Mouse (Mus musculus): ENCODE results near the gene Gm45618. TPM values are rescaled to one million over a fixed set of nuclear protein-coding genes. Genes with fewer than 3 reads are reported as not detected.

The Gm45618 gene
- polyA plus RNA-seq, 1 experiment: not detected

DNA sequence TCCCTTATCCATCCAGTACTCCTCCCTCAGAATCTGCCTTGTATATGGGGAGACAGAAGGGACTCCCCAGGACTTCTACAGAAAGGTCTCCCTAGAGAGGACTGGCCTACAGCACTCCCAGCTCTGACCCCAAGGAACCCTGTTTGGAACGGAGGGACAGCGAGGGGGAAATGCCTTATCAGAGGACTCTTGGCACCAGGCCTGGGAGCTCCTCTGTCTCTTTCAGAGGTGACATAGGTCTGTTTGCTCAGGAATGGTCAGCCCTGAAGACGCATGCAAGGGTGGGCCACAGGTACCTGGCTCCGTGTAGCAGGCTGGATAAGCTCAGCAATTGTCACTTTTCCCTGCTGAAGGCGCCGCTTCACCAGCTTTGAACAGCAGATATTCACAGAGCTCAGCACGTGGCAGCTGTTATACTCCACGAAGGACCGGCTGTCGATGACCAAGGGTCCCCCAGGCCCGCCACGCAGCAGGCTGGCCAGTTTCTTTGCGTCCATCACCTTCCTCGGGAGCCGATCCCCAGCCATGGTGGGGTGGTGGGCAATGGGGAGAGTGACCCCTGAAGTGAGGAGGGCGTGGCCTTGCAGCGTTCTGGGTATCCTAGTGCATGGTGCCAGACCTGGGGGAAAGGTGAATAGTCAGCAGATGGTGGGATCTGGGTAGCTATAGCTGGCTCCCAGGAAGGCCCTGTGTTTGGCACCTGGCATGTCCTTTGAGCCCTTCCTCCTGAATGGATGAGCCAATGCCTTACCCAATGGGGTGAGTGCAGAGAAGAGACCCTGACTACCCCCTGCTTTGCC, 30.7 kb downstream of the Gm45618 start:
- no peak overlapping the region for H3K27ac ChIP-seq (ENCODE audit: control insufficient read depth, insufficient read depth, low read length)
- H3K36me3 ChIP-seq (ENCODE audit: control insufficient read depth, insufficient read depth, low read length): no peaks in the 10 kb centered on the region
- TF ChIP-seq POLR2A (IDR thresholded peaks at IDR 0.05; ENCODE audit: control insufficient read depth, extremely low read depth, insufficient read depth, low read length, poor library complexity) (no peak), CTCF (IDR thresholded peaks at IDR 0.05; ENCODE audit: borderline replicate concordance, control insufficient read depth, extremely low read depth, insufficient read depth, low read length, poor library complexity) (no peak)
- no peak for DNase-seq
- peaks cover 8% of the 10 kb centered on the region for H3K4me1 ChIP-seq (replicated peaks; ENCODE audit: control insufficient read depth, insufficient read depth, low read length)
- H3K27me3 ChIP-seq (ENCODE audit: control insufficient read depth, insufficient read depth, low read length): peaks cover 10% of the 10 kb centered on the region
- no peak overlapping the region for H3K4me3 ChIP-seq (ENCODE audit: control insufficient read depth, insufficient read depth, low read length)
- 86% methylated on average over 17 of the region's 17 CpGs for WGBS

- no peaks in the 10 kb centered on the region for H3K4me1 ChIP-seq (replicated peaks; ENCODE audit: control insufficient read depth, insufficient read depth, low read length)
- no peaks in the 10 kb centered on the region for H3K36me3 ChIP-seq (ENCODE audit: control insufficient read depth, insufficient read depth, low read length)
- TF ChIP-seq POLR2A (IDR thresholded peaks at IDR 0.05; ENCODE audit: control insufficient read depth, extremely low read depth, insufficient read depth, low read length, poor library complexity) (no peak), CTCF (IDR thresholded peaks at IDR 0.05; ENCODE audit: borderline replicate concordance, control insufficient read depth, extremely low read depth, insufficient read depth, low read length, poor library complexity) (no peak)
- H3K4me3 ChIP-seq (ENCODE audit: control insufficient read depth, insufficient read depth, low read length): no peak overlapping the region
- no peak for DNase-seq
- WGBS: 20% methylated on average over 5 of the region's 5 CpGs
- H3K27me3 ChIP-seq (ENCODE audit: control insufficient read depth, insufficient read depth, low read length): peaks cover under 1% of the 10 kb centered on the region; the same call in 1 of the 2 replicates
- no peak overlapping the region for H3K27ac ChIP-seq (ENCODE audit: control insufficient read depth, insufficient read depth, low read length)
These were observed 31.6 kb downstream of the Gm45618 start for GRCm38 (mm10) chr7:142088886-142089285.

GRCm38 (mm10) chr7:142087069-142087652, 33.4 kb downstream of the Gm45618 start:
- no peak for TF ChIP-seq POLR2A (IDR thresholded peaks at IDR 0.05; ENCODE audit: control insufficient read depth, extremely low read depth, insufficient read depth, low read length, poor library complexity)
- TF ChIP-seq CTCF (IDR thresholded peaks at IDR 0.05; ENCODE audit: borderline replicate concordance, control insufficient read depth, extremely low read depth, insufficient read depth, low read length, poor library complexity): no peak
- Histone ChIP-seq H3K4me3 (ENCODE audit: control insufficient read depth, insufficient read depth, low read length) (no peak overlapping the region), H3K27me3 (ENCODE audit: control insufficient read depth, insufficient read depth, low read length) (peaks cover 7% of the 10 kb centered on the region; the same call in 1 of the 2 replicates), H3K27ac (ENCODE audit: control insufficient read depth, insufficient read depth, low read length) (no peak overlapping the region), H3K36me3 (ENCODE audit: control insufficient read depth, insufficient read depth, low read length) (no peaks in the 10 kb centered on the region), H3K4me1 (replicated peaks; ENCODE audit: control insufficient read depth, insufficient read depth, low read length) (no peaks in the 10 kb centered on the region)
- WGBS: 86% methylated on average over 1 of the region's 1 CpGs
- DNase-seq: no peak

DNA sequence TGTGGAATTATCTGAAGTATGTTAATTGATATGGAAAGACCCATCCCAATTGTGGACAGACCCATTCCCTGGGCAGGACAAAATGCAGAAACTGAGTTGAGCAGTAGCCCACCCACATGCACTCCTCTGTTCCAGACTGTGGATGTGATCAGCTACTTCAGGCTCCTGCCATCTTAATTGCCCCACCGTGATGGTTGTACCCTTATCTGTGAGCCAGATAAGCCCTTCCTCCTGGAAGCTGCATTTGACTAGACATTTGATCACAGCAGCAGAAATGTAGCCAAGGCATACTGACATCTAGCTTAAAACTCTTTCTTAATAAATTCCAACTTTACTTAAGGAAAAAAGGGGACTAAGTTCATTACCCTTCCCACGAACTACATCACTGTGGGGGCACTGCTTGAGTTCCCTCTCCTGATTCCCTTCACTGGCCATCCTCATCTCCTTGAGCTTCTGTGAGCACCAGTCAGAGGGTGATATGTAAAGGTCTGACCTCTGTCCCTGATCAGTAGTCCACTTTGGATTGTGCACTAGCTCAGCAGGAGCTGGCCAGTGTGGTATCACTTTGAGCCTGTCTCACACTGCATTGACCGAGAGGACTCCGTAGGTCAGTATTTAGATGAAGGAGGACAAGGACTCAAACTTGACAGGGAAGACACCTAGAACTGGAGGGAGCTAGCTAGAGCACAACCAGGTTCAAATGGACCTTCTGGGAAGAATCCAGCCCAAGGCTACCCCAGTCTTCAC, 34.2 kb downstream of the Gm45618 start:
- 84% methylated on average over 4 of the region's 4 CpGs for WGBS
- Histone ChIP-seq H3K27me3 (ENCODE audit: control insufficient read depth, insufficient read depth, low read length) (peaks cover 7% of the 10 kb centered on the region; the same call in 1 of the 2 replicates), H3K36me3 (ENCODE audit: control insufficient read depth, insufficient read depth, low read length) (no peaks in the 10 kb centered on the region), H3K4me3 (ENCODE audit: control insufficient read depth, insufficient read depth, low read length) (no peak overlapping the region), H3K27ac (ENCODE audit: control insufficient read depth, insufficient read depth, low read length) (no peak overlapping the region), H3K4me1 (replicated peaks; ENCODE audit: control insufficient read depth, insufficient read depth, low read length) (no peaks in the 10 kb centered on the region)
- no peak for TF ChIP-seq CTCF (IDR thresholded peaks at IDR 0.05; ENCODE audit: borderline replicate concordance, control insufficient read depth, extremely low read depth, insufficient read depth, low read length, poor library complexity)
- no peak for TF ChIP-seq POLR2A (IDR thresholded peaks at IDR 0.05; ENCODE audit: control insufficient read depth, extremely low read depth, insufficient read depth, low read length, poor library complexity)
- DNase-seq: no peak

GRCm38 (mm10) chr7:142084820-142085219, 35.7 kb downstream of the Gm45618 start:
- Histone ChIP-seq H3K4me1 (replicated peaks; ENCODE audit: control insufficient read depth, insufficient read depth, low read length) (no peaks in the 10 kb centered on the region), H3K27me3 (ENCODE audit: control insufficient read depth, insufficient read depth, low read length) (peaks cover 7% of the 10 kb centered on the region; the same call in 1 of the 2 replicates), H3K36me3 (ENCODE audit: control insufficient read depth, insufficient read depth, low read length) (no peaks in the 10 kb centered on the region), H3K4me3 (ENCODE audit: control insufficient read depth, insufficient read depth, low read length) (no peak overlapping the region), H3K27ac (ENCODE audit: control insufficient read depth, insufficient read depth, low read length) (no peak overlapping the region)
- DNase-seq: no peak
- WGBS: 73% methylated on average over 3 of the region's 3 CpGs
- TF ChIP-seq POLR2A (IDR thresholded peaks at IDR 0.05; ENCODE audit: control insufficient read depth, extremely low read depth, insufficient read depth, low read length, poor library complexity) (no peak), CTCF (IDR thresholded peaks at IDR 0.05; ENCODE audit: borderline replicate concordance, control insufficient read depth, extremely low read depth, insufficient read depth, low read length, poor library complexity) (no peak)

GRCm38 (mm10) chr7:142084395-142084794, 36.1 kb downstream of the Gm45618 start:
- TF ChIP-seq POLR2A (IDR thresholded peaks at IDR 0.05; ENCODE audit: control insufficient read depth, extremely low read depth, insufficient read depth, low read length, poor library complexity) (no peak), CTCF (IDR thresholded peaks at IDR 0.05; ENCODE audit: borderline replicate concordance, control insufficient read depth, extremely low read depth, insufficient read depth, low read length, poor library complexity) (no peak)
- no peak for DNase-seq
- 52% methylated on average over 5 of the region's 5 CpGs for WGBS

More at GRCm38 (mm10) chr7:142084395-142084794, 36.1 kb downstream of the Gm45618 start:
- Histone ChIP-seq H3K27ac (ENCODE audit: control insufficient read depth, insufficient read depth, low read length) (no peak overlapping the region), H3K4me3 (ENCODE audit: control insufficient read depth, insufficient read depth, low read length) (no peak overlapping the region), H3K36me3 (ENCODE audit: control insufficient read depth, insufficient read depth, low read length) (no peaks in the 10 kb centered on the region), H3K27me3 (ENCODE audit: control insufficient read depth, insufficient read depth, low read length) (peaks cover 7% of the 10 kb centered on the region; the same call in 1 of the 2 replicates), H3K4me1 (replicated peaks; ENCODE audit: control insufficient read depth, insufficient read depth, low read length) (no peaks in the 10 kb centered on the region)

Measured in thymus, adult 2 months (tissue).